Mouse (Mus musculus) limb, embryonic 11.5 days (tissue): Measurements from ENCODE around the gene Nfix. TPM values are rescaled to one million over a fixed set of nuclear protein-coding genes. Genes with fewer than 3 reads are reported as not detected.
A peak's percentile ranks its signal among the peaks of the same experiment; 100 is the strongest.

ENCODE experiments used
- ATAC-seq: fragments of 200-750 bp; cut with Nextera tagmentation; 2 replicates; pipeline ENCODE4 v1.8.0; 2017; ENCODE audit warnings: low read depth; ENCODE audit not compliant: insufficient number of reproducible peaks, low FRiP score, low TSS enrichment
- DNase-seq: peaks from one replicate; pipeline ENCODE4 v3.0.0-alpha.2; 2015; ENCODE audit warnings: low spot score
- H3K27ac ChIP-seq: fragments of 300-500 bp; sonication (generic); replicated peaks from 2 replicates; pipeline ENCODE4 v1.5.1; 2014; ENCODE audit warnings: low read depth, mild to moderate bottlenecking, low read length
- H3K27me3 ChIP-seq: fragments of 300-500 bp; sonication (generic); 2 replicates; pipeline ENCODE4 v1.6.1; 2014; ENCODE audit warnings: mild to moderate bottlenecking, low read length, mixed read lengths; ENCODE audit not compliant: control insufficient read depth, insufficient read depth
- H3K36me3 ChIP-seq: fragments of 300-500 bp; sonication (generic); 2 replicates; pipeline ENCODE4 v1.6.1; 2014; ENCODE audit warnings: mild to moderate bottlenecking, low read length, moderate library complexity, mixed read lengths; ENCODE audit not compliant: control insufficient read depth, insufficient read depth
- H3K4me1 ChIP-seq: fragments of 300-500 bp; sonication (generic); 2 replicates; pipeline ENCODE4 v1.6.1; 2014; ENCODE audit warnings: low read length, mixed read lengths; ENCODE audit not compliant: control insufficient read depth, insufficient read depth
- H3K4me2 ChIP-seq: fragments of 300-500 bp; sonication (generic); 2 replicates; pipeline ENCODE4 v1.6.1; 2014; ENCODE audit warnings: low read depth, mild to moderate bottlenecking, moderate library complexity; ENCODE audit not compliant: severe bottlenecking
- H3K4me3 ChIP-seq: fragments of 300-500 bp; sonication (generic); 2 replicates; pipeline ENCODE4 v1.5.1; 2014; ENCODE audit warnings: low read depth, low read length
- H3K9ac ChIP-seq: fragments of 300-500 bp; sonication (generic); 2 replicates; pipeline ENCODE4 v1.6.1; 2014; ENCODE audit warnings: mild to moderate bottlenecking, low read length
- H3K9me3 ChIP-seq: fragments of 300-500 bp; sonication (generic); 2 replicates; pipeline ENCODE4 v1.6.1; 2016; ENCODE audit warnings: low read length; ENCODE audit not compliant: control insufficient read depth
- WGBS: fragments of 180-500 bp; shearing (Covaris S2); extraction: QIAGEN DNeasy Blood & Tissue Kit; methylation state at CpG from one replicate; pipeline ENCODE4 v1.1.7; 2014; 5-methylcytosine and 5-hydroxymethylcytosine counted together
- polyA plus RNA-seq: library from polyadenylated mRNA; unstranded; fragments of >200 nt; fragmentation: Nextera tagmentation; extraction: Ambion mirVana; gene quantifications from 2 replicates; pipeline ENCODE4 v1.2.1, GENCODE M21; 2014

The Nfix gene
- polyA plus RNA-seq, 1 experiment from 2014 or later: 4.6 TPM

GRCm38 (mm10) chr8:84776569-84776968, 23.6 kb downstream of the Nfix start:
- peaks cover 40% of the 10 kb centered on the region for H3K4me1 ChIP-seq
- no peak for DNase-seq
- 14% methylated on average over 1 of the region's 1 CpGs for WGBS
- H3K27ac ChIP-seq: no peak overlapping the region
- H3K36me3 ChIP-seq: no peaks in the 10 kb centered on the region
- H3K9ac ChIP-seq: no peak overlapping the region
- peaks cover 88% of the 10 kb centered on the region for H3K27me3 ChIP-seq
- no peaks in the 10 kb centered on the region for H3K9me3 ChIP-seq
- ATAC-seq: no peak
- H3K4me2 ChIP-seq: no peak overlapping the region
- H3K4me3 ChIP-seq: no peak overlapping the region

GRCm38 (mm10) chr8:84775621-84776113, 24.5 kb downstream of the Nfix start:
- Histone ChIP-seq H3K9ac (no peak overlapping the region), H3K27me3 (peaks cover 89% of the 10 kb centered on the region), H3K4me2 (no peak overlapping the region), H3K9me3 (no peaks in the 10 kb centered on the region), H3K36me3 (no peaks in the 10 kb centered on the region), H3K4me3 (no peak overlapping the region), H3K4me1 (peaks cover 40% of the 10 kb centered on the region), H3K27ac (no peak overlapping the region)
- WGBS: 8% methylated on average over 7 of the region's 7 CpGs
- DNase-seq: no peak
- ATAC-seq: no peak

GRCm38 (mm10) chr8:84775105-84775591, 25.0 kb downstream of the Nfix start:
- peaks cover 86% of the 10 kb centered on the region for H3K27me3 ChIP-seq
- ATAC-seq (no peak), DNase-seq (no peak)
- H3K9ac ChIP-seq: no peak overlapping the region; the same call in 1 of the 2 replicates
- H3K4me2 ChIP-seq: no peak overlapping the region
- no peak overlapping the region for H3K4me3 ChIP-seq
- no peaks in the 10 kb centered on the region for H3K36me3 ChIP-seq
- H3K4me1 ChIP-seq: peaks cover 40% of the 10 kb centered on the region
- WGBS: 2% methylated on average over 13 of the region's 13 CpGs
- H3K27ac ChIP-seq: no peak overlapping the region
- no peaks in the 10 kb centered on the region for H3K9me3 ChIP-seq

- H3K4me3 ChIP-seq: no peak overlapping the region
- DNase-seq: peak; percentile 55
- peaks cover 35% of the 10 kb centered on the region for H3K4me1 ChIP-seq
- H3K4me2 ChIP-seq: no peak overlapping the region
- ATAC-seq: no peak
- H3K27me3 ChIP-seq: peaks cover 87% of the 10 kb centered on the region
- WGBS: under 1% methylated on average over 10 of the region's 10 CpGs
- H3K36me3 ChIP-seq: no peaks in the 10 kb centered on the region
- no peak overlapping the region for H3K9ac ChIP-seq
- H3K9me3 ChIP-seq: no peaks in the 10 kb centered on the region
- no peak overlapping the region for H3K27ac ChIP-seq
These were observed 25.7 kb downstream of the Nfix start for GRCm38 (mm10) chr8:84774473-84774911.

- Histone ChIP-seq H3K9ac (no peak overlapping the region), H3K9me3 (no peaks in the 10 kb centered on the region), H3K27ac (no peak overlapping the region), H3K27me3 (peaks cover 86% of the 10 kb centered on the region), H3K36me3 (no peaks in the 10 kb centered on the region), H3K4me2 (peak overlapping the region; percentile 47), H3K4me3 (peak overlapping the region; percentile 26), H3K4me1 (peaks cover 31% of the 10 kb centered on the region)
- ATAC-seq: no peak
- DNase-seq: peak; percentile 67
- 0% methylated on average over 17 of the region's 19 CpGs for WGBS
These were observed 26.3 kb downstream of the Nfix start for GRCm38 (mm10) chr8:84773833-84774232.

- Histone ChIP-seq H3K27ac (0 out of 2 replicates have a peak overlapping the region, but pooled peaks have one; percentile 10), H3K9me3 (no peaks in the 10 kb centered on the region), H3K4me1 (peaks cover 30% of the 10 kb centered on the region), H3K4me2 (peak overlapping the region; percentile 47), H3K36me3 (no peaks in the 10 kb centered on the region), H3K9ac (no peak overlapping the region), H3K27me3 (peaks cover 85% of the 10 kb centered on the region), H3K4me3 (peak overlapping the region; percentile 26)
- ATAC-seq: no peak
- DNase-seq: no peak
- under 1% methylated on average over 9 of the region's 9 CpGs for WGBS
These were observed 26.8 kb downstream of the Nfix start for GRCm38 (mm10) chr8:84773304-84773703.

- Histone ChIP-seq H3K36me3 (no peaks in the 10 kb centered on the region), H3K4me2 (no peak overlapping the region), H3K4me1 (peaks cover 30% of the 10 kb centered on the region), H3K27me3 (peaks cover 83% of the 10 kb centered on the region), H3K4me3 (no peak overlapping the region), H3K9me3 (no peaks in the 10 kb centered on the region), H3K9ac (no peak overlapping the region), H3K27ac (no peak overlapping the region)
- ATAC-seq (no peak), DNase-seq (no peak)
- 1% methylated on average over 3 of the region's 3 CpGs for WGBS
These were observed 27.5 kb downstream of the Nfix start for GRCm38 (mm10) chr8:84772628-84773027.

- DNase-seq: peak; percentile 67
- under 1% methylated on average over 34 of the region's 34 CpGs for WGBS
- Histone ChIP-seq H3K9ac (no peak overlapping the region), H3K27ac (no peak overlapping the region), H3K36me3 (no peaks in the 10 kb centered on the region), H3K4me1 (peaks cover 30% of the 10 kb centered on the region), H3K27me3 (peaks cover 84% of the 10 kb centered on the region), H3K9me3 (no peaks in the 10 kb centered on the region), H3K4me2 (peak overlapping the region; percentile 35), H3K4me3 (peak overlapping the region; percentile 1; the same call in 1 of the 2 replicates)
- ATAC-seq: no peak
These were observed 28.2 kb downstream of the Nfix start for GRCm38 (mm10) chr8:84771941-84772378.
